Mouse (Mus musculus) layer of hippocampus, adult 18-20 months (tissue): ENCODE measurements around the gene Lcp1. TPM values are rescaled to one million over a fixed set of nuclear protein-coding genes. Genes with fewer than 3 reads are reported as not detected.

Experiments
- DNase-seq, 2 experiments: peaks; one replicate each; pipeline ENCODE4 v3.0.0; 2022; ENCODE audit warnings: low spot score in 2 of 2
- total RNA-seq, 2 experiments: library from RNA; stranded (reverse); gene quantifications; 2 replicates each; pipeline ENCODE4 v1.2.3; 2021

Lcp1 gene
- total RNA-seq, 2 experiments from 2014 or later: 5.2 to 6.0 TPM

- DNase-seq: no peak
Measured at GRCm38 (mm10) chr14:75175781-75176180, 44.9 kb downstream of the Lcp1 start.

DNA sequence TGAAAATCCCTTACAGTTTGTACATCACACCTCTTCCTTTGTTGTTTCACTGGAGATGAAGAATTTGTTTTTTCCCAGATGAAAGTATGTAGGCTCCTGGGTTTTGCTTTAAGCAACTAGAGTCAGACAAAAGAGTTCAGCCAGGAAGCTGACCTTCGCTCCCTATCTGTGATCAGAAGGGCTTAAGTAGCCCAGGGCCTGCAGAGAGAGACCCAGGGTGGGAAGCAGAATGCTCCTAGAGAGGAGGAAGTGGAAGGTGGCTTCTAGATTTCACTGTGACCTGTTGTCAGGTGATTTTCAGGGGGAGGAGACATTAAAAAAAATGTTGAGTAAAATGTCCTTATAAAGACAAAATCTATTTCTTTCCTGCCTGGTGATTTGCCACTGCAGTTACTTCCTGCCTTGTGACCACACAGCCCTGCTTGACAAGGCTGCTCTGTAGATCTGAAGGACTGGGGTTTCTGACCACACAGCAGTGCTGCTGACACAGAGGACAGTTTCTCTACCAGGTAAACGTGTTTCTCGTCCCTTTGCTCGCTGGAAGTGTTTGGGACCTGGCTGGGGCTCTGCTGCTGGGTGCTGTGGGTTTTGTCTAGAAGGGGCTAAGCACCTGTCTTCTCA lies 45.6 kb downstream of the Lcp1 start:
- no peak for DNase-seq

DNA sequence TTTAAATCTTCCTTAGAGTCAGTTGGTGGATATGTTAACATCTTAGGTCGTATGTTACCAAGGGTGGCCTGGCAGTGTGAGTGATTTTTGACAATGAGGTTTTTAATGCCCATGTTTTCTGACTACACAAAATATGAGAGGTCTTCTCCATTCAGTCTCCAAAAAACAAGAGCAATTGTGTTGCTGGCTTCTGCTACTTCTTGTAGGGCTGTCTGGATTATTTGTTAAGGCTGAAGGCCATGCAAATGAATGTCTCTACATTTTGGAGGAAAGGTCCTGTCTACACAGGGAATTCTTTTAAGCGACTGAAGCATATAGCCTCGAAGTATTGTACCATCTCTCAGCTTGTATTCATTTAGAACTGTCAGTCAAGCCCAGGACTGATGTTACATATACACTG lies 46.5 kb downstream of the Lcp1 start:
- no peak for DNase-seq

GRCm38 (mm10) chr14:75178384-75178793 lies 47.5 kb downstream of the Lcp1 start:
- DNase-seq: no peak

DNA sequence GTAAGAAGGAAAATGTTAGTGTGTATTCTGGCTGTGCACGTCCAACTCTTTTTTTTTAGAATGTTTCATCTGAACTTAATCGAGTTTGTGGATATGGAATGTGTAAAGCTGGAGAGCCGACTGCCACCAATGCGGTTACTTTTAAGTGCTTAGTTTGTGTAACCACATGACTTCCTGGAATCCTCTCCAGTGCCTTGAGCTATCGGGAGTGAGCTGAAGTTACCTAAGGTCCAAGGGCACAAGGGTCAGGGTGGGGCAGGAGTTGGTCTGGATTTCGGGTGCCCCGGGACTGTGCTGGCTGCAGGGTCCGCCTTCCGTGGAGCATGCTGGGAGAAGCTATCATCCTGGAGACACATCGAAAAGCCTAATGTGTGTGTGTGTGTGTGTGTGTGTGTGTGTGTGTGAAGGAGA lies 47.9 kb downstream of the Lcp1 start:
- DNase-seq: no peak

DNA sequence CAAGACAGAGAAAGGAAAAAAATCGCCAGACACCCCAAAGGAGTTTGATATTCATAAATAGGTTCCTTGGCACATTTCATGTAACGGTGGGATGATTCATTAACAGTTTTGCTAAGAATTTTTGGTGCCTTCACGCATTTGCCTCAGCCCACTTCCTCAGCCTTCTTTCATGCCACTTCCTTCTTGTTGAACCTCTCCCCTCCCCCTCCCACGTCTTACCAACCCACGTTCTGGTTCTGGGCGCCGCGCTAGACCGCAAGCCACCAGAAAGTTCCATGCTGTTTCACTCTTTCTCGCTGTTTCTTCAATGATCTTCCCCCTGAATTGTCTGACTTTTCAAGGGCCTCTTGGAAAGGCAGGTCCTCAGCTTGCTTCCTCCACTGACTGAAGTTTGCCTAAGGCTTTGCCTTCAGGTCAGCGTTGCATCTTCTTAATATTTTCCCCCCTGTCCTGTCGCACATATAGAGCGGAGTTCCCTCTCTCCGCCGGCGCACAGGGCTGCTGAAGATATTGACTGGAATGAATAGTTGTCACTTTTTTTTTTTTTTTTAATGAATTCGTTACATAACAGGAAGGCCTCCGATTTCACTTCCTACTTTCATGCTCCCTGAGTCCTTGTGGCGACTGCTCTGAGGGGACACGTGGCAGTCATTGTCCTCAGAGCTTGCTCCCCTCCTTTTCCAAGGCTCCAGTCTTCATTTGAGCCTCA lies 48.5 kb downstream of the Lcp1 start:
- DNase-seq: no peak

DNA sequence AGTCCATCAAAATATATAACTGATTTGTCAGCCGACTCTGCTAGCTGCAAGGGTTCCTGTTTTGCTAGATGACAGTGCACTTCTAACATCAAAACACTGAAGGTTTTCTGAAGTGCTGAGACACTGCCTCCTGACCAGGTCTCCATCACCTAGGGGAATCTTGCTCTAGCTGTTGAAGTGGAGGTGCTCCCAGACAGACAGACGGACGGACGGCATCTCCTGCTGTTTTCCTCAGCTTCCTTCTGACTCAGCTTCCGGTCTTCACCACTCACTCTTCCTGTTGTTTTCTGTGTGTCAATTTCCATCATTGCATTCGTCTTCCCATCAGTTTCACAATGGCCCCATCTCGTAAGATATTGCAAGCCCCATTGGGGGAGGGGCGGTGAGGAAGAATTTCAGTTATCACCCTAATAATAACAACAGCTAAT lies 49.7 kb downstream of the Lcp1 start:
- no peak for DNase-seq

- no peak for DNase-seq
Measured at GRCm38 (mm10) chr14:75181062-75181935, 50.4 kb downstream of the Lcp1 start.

GRCm38 (mm10) chr14:75182378-75182777 lies 51.5 kb downstream of the Lcp1 start:
- no peak for DNase-seq

- DNase-seq: no peak
Measured at GRCm38 (mm10) chr14:75182831-75183230, 51.9 kb downstream of the Lcp1 start.

DNA sequence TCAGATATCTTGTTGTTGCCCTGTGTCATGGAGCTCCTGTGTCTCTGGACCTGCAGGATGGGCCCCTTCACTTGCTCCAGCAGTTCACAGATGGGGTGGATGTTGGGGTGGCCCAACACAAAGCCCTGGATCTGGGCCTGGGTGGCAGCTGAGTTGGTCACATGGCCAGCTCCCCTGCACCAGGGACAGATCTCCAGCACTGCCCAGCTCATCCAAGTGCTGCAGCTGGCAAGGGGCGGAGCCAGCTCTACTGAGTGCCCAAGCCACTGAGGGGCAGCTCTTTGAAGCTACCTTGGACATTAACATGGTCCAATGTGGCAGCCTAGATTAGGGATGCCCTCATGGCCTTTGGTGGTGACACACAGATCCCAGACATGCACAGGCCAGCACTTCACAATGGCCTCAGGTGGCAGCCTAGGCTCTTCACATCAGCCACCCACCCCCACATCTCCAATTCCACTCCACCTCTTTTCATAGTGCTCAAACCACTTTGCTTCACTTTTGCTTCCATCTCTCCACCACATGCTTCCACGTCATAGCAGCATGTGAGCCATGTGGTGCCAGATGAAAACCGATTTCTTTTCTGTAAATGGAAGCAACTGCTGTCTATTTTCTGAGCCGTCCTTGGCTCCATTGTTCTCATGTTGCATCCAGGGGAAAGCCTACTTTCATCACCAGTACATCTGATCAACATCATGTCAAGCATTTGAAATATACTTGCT lies 53.3 kb downstream of the Lcp1 start:
- peak in 1 of 2 experiments; percentile 8 for DNase-seq

DNA sequence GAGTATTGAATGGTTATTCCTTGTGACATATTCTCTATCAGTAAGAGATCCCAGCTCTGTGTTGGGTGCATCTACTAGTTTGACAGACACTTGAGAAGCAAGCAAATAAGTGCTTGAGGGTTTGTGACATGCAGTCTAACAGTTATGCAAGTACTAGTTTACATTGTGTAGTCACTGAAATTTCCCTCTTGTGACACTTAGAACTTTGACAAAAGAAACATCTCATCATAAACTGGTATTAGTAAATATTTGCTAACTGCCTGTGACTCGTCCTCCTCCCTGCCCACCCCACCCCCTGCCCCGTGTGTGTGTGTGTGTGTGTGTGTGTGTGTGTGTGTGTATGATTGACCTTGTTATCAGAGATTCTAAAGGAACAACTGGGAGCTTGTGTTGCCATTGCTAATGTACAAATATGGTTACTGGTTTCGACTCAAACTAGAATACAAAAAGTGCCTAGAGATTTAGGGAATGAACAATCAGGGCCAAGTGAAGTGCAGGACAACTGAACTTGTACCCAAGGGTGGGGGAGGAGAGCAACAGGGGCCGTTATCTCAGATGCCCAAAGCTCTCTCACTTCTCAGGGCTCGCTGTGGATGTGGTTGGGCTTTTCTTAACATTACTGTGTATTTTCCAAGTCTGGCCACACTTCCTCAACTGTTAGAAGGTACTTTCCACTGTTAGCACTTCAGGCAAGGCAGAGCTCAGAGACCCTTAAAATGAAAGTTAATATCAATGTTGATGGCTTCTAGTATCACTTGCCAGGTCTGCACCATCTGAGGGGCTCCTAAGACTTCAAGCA lies 55.1 kb downstream of the Lcp1 start:
- DNase-seq: no peak

- DNase-seq: no peak
Measured at GRCm38 (mm10) chr14:75186858-75187415, 56.0 kb downstream of the Lcp1 start.

GRCm38 (mm10) chr14:75188521-75188920 lies 57.6 kb downstream of the Lcp1 start:
- no peak for DNase-seq

DNA sequence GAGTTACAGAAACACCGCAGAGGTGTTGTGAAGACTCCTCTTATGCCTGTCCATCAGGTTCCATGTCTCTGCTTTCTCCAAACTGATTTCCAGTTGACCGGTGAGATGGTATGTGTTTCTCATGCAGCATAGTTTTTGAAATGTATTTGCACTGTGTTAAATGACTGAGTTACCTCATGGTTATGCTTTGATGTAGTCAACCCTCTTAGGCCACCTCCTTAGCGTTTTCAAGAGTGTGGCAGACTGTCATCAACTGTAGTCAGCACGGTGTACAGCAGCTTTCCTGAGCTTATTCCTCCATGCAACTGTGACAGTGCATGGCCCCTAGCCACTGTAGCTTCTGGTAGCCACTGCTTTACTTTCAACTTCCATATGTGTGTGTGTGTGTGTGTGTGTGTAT lies 58.1 kb downstream of the Lcp1 start:
- no peak for DNase-seq

- DNase-seq: no peak
Measured at GRCm38 (mm10) chr14:75190683-75191082, 59.8 kb downstream of the Lcp1 start.

DNA sequence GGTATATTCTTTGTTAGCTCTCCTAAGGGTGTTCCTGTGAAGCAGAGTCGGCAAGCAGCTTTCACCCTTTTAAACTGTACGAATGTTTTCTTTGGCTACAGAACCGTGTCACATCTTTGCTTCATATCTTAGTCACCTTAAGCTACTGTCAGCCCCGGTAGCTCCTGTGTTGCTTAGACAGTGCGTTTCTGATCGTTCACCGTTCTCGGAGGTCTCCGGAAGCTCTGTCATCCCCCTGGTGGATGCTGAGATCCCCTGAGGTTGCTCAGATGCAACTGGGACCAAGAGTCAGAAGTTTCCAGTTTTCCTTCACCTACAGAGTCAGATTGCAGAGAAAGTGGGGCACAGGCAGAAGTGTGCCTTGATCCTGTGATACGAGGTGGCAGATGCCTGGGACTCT lies 61.5 kb downstream of the Lcp1 start:
- DNase-seq: no peak

DNA sequence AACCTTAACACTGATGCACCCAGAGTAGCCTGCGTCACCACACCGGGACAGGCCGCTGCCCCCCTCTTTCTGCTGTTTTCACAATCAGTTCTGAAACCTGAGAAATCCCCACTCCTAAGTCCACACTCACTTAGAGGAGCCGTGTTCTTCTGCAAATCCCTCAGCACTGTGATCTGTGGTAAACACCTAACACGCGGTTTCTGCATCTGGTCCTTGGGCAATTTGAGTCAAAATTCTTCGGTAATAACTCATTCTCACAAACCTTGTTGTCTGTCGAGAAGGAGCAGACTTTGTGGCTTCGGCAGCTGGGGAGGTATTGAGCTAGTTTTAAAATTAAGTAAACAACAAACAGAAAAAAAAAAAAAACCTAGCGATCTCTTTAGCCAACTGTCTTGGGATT lies 62.0 kb downstream of the Lcp1 start:
- no peak for DNase-seq

- DNase-seq: no peak
Measured at GRCm38 (mm10) chr14:75195530-75195929, 64.6 kb downstream of the Lcp1 start.

GRCm38 (mm10) chr14:75197027-75197426 lies 66.1 kb downstream of the Lcp1 start:
- peak; percentile 50 to 78 for DNase-seq
